Mouse (Mus musculus) embryonic facial prominence, embryonic 15.5 days (tissue): ENCODE data around the gene Pde1b. TPM values are rescaled to one million over a fixed set of nuclear protein-coding genes. Genes with fewer than 3 reads are reported as not detected.

Source experiments
- ATAC-seq: fragments of 200-750 bp; cut with Nextera tagmentation; 2 replicates; pipeline ENCODE4 v1.8.0; 2017; ENCODE audit warnings: low read depth, moderate TSS enrichment; ENCODE audit not compliant: insufficient number of reproducible peaks, low FRiP score, low TSS enrichment
- H3K27ac ChIP-seq: fragments of 300-500 bp; sonication (generic); replicated peaks from 2 replicates; pipeline ENCODE4 v1.5.1; 2015; ENCODE audit warnings: mild to moderate bottlenecking, inconsistent platforms
- H3K27me3 ChIP-seq: fragments of 300-500 bp; sonication (generic); 2 replicates; pipeline ENCODE4 v1.6.1; 2015; ENCODE audit warnings: inconsistent platforms
- H3K36me3 ChIP-seq: fragments of 300-500 bp; sonication (generic); 2 replicates; pipeline ENCODE4 v1.6.1; 2015; ENCODE audit warnings: mild to moderate bottlenecking, inconsistent platforms
- H3K4me1 ChIP-seq: fragments of 300-500 bp; sonication (generic); 2 replicates; pipeline ENCODE4 v1.6.1; 2015; ENCODE audit warnings: inconsistent platforms
- H3K4me2 ChIP-seq: fragments of 300-500 bp; sonication (generic); replicated peaks from 2 replicates; pipeline ENCODE4 v1.6.1; 2015; ENCODE audit warnings: mild to moderate bottlenecking, inconsistent platforms
- H3K4me3 ChIP-seq: fragments of 300-500 bp; sonication (generic); replicated peaks from 2 replicates; pipeline ENCODE4 v1.5.1; 2015; ENCODE audit warnings: mild to moderate bottlenecking, inconsistent platforms
- H3K9ac ChIP-seq: fragments of 300-500 bp; sonication (generic); 2 replicates; pipeline ENCODE4 v1.6.1; 2015; ENCODE audit warnings: inconsistent platforms
- H3K9me3 ChIP-seq: fragments of 300-500 bp; sonication (generic); replicated peaks from 2 replicates; pipeline ENCODE4 v1.6.1; 2016; ENCODE audit warnings: inconsistent platforms
- WGBS: fragments of 180-500 bp; shearing (Covaris S2); methylation state at CpG from one replicate; pipeline ENCODE4 v1.1.7; 2015; 5-methylcytosine and 5-hydroxymethylcytosine counted together
- polyA plus RNA-seq: library from polyadenylated mRNA; unstranded; fragments of >200 nt; fragmentation: Nextera tagmentation; extraction: Ambion mirVana; gene quantifications from 2 replicates; pipeline ENCODE4 v1.2.1, GENCODE M21; 2015

Gene Pde1b
- polyA plus RNA-seq, 1 experiment from 2014 or later, result 7.1 TPM

- Histone ChIP-seq H3K4me3 (no peak overlapping the region), H3K27me3 (no peaks in the 10 kb centered on the region), H3K4me1 (no peaks in the 10 kb centered on the region), H3K27ac (no peak overlapping the region), H3K9me3 (no peaks in the 10 kb centered on the region), H3K36me3 (no peaks in the 10 kb centered on the region), H3K4me2 (no peak overlapping the region), H3K9ac (no peak overlapping the region)
- ATAC-seq, result no peak
- WGBS, result 25% methylated on average over 1 of the region's 1 CpGs
These were observed 48.2 kb downstream of the Pde1b start for GRCm38 (mm10) chr15:103551053-103551452.

GRCm38 (mm10) chr15:103552096-103552690, 49.4 kb downstream of the Pde1b start:
- Histone ChIP-seq H3K4me1 (no peaks in the 10 kb centered on the region), H3K36me3 (no peaks in the 10 kb centered on the region), H3K9ac (no peak overlapping the region), H3K27ac (no peak overlapping the region), H3K4me2 (no peak overlapping the region), H3K4me3 (no peak overlapping the region), H3K9me3 (no peaks in the 10 kb centered on the region), H3K27me3 (no peaks in the 10 kb centered on the region)
- no peak for ATAC-seq
- 42% methylated on average over 3 of the region's 3 CpGs for WGBS

- no peak for ATAC-seq
- H3K9ac ChIP-seq, result no peak within 1 kb of the TSS
- H3K27ac ChIP-seq, result no peak within 1 kb of the TSS
- no peak within 1 kb of the TSS for H3K4me3 ChIP-seq
- H3K27me3 ChIP-seq, result no peaks in the 10 kb centered on the region
- no peaks in the 10 kb centered on the region for H3K36me3 ChIP-seq
- H3K9me3 ChIP-seq, result no peaks in the 10 kb centered on the region
- H3K4me1 ChIP-seq, result no peaks in the 10 kb centered on the region
- no peak within 1 kb of the TSS for H3K4me2 ChIP-seq
These were observed 62.1 kb downstream of the Pde1b start, which contains the start of gene Glycam1 for GRCm38 (mm10) chr15:103564981-103565380. Gene Glycam1 (minus strand): TSS chr15:103565081.

Other genes starting within 250 kb of the Pde1b start
- 2.0 and 2.3 TPM in 2 replicates for gene Nfe2, start 244.6 kb upstream of the Pde1b start, polyA plus RNA-seq
- gene Copz1, start 230.3 kb upstream of the Pde1b start, polyA plus RNA-seq, result 264 and 279 TPM in 2 replicates
- 0.50 and 0.73 TPM in 2 replicates for gene Gpr84, start 192.4 kb upstream of the Pde1b start, polyA plus RNA-seq
- gene Zfp385a, start 162.9 kb upstream of the Pde1b start, polyA plus RNA-seq, result 16.1 and 18.9 TPM in 2 replicates
- gene Itga5, start 136.3 kb upstream of the Pde1b start, polyA plus RNA-seq, result 51.2 and 52.2 TPM in 2 replicates
- not detected in 2 replicates for gene Gtsf1, start 72.6 kb upstream of the Pde1b start, polyA plus RNA-seq
- gene Gtsf2, start 54.6 kb upstream of the Pde1b start, polyA plus RNA-seq, result not detected in 2 replicates
- 3.9 and 4.9 TPM in 2 replicates for gene Nckap1l, start 49.2 kb upstream of the Pde1b start, polyA plus RNA-seq
- 13.8 and 15.9 TPM in 2 replicates for gene Ppp1r1a, start 35.0 kb downstream of the Pde1b start, polyA plus RNA-seq
- gene Glycam1, start 62.0 kb downstream of the Pde1b start, polyA plus RNA-seq, result not detected in 2 replicates